Mouse (Mus musculus) central nervous system, embryonic 18 days (tissue): ENCODE measurements around the gene ccdc198. TPM values are rescaled to one million over a fixed set of nuclear protein-coding genes. Genes with fewer than 3 reads are reported as not detected.

Experiments
- polyA plus RNA-seq: library from polyadenylated mRNA; depleted of rRNA; stranded (reverse); fragments of >200 nt; gene quantifications from 2 replicates; pipeline ENCODE4 v1.2.3, GENCODE M21; 2012; rRNA removed

ccdc198 gene
- not detected in 2 replicates for polyA plus RNA-seq

GRCm38 (mm10) chr14:49245126-49245714 lies at the start of gene ccdc198:
Gene ccdc198 (minus strand): TSS chr14:49245474.

GRCm38 (mm10) chr14:49171867-49172581 lies 73.2 kb downstream of the ccdc198 start, which contains the start of gene Naa30:
Gene Naa30 (plus strand): TSS chr14:49172226.

Other genes with a start within 250 kb of the ccdc198 start
- gene Ap5m1, start 179.4 kb downstream of the ccdc198 start, polyA plus RNA-seq, result 18.9 and 19.4 TPM in 2 replicates
- 46.6 and 49.9 TPM in 2 replicates for gene Exoc5, start 178.8 kb downstream of the ccdc198 start, polyA plus RNA-seq
- 26.9 and 27.6 TPM in 2 replicates for gene Naa30, start 73.2 kb downstream of the ccdc198 start, polyA plus RNA-seq